Mouse (Mus musculus): Measurements from ENCODE around the gene Hlcs. TPM values are rescaled to one million over a fixed set of nuclear protein-coding genes. Genes with fewer than 3 reads are reported as not detected.

Hlcs gene
- polyA plus RNA-seq, 1 experiment from 2014 or later, result 10.3 TPM

DNA sequence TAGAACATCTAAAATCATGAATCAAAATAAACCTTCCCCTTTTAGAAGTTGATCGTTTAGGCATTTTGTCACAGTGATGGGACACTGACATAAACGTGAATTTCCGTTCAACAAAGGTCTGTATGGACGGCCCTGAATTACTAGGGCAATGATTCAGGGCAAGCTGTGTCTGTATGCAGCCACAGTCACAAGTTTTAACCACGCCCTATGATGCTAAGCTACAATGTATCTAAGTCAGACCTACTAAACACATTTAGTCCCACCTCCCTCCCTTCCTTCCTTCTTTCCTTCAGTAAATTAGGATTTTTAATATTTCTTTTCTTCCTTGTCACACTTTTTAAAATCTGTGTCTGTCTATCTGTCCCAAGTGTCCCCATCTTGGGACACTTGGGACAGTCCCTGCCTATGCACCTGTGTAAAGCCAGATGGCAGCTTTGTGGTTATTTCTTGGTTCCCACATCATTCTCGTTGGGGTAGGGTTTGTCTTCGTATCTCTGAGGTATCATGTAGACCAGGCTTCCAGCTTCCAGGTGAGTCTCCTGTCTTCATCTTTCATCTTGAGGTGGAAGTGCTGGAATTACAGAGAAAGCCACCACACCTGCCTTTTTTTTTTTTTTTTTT, 137.9 kb downstream of the Hlcs start:
- H3K9ac ChIP-seq, result no peak overlapping the region
- no peak overlapping the region for H3K4me3 ChIP-seq
- WGBS, result 86% methylated on average over 7 of the region's 7 CpGs
- no peak overlapping the region for H3K4me2 ChIP-seq (replicated peaks)
- peaks cover 22% of the 10 kb centered on the region for H3K4me1 ChIP-seq
- no peaks in the 10 kb centered on the region for H3K9me3 ChIP-seq
- H3K36me3 ChIP-seq, result no peaks in the 10 kb centered on the region
- H3K27ac ChIP-seq, result no peak overlapping the region
- ATAC-seq (ENCODE audit: low FRiP score, low read depth), result no peak
- peaks cover 25% of the 10 kb centered on the region for H3K27me3 ChIP-seq (replicated peaks)

DNA sequence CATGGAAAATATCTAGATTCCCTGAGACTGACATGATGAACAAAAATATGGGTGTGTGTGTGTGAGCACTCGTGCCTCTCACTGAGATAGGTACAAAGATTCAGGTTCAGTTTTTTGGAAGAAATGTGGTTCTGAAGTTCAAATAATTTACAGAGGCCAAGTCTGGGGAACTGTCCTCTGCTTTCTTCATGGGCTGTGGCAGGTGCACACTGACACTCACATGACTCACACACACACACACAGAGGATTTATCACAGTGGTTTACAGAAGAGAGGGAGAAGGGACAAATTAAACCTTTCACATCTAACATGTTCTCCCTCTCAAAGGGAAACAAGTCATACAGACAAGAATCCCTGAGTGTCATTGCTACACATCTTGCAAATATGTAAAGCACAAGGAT, 140.0 kb downstream of the Hlcs start:
- no peak for ATAC-seq (ENCODE audit: low FRiP score, low read depth)
- H3K27ac ChIP-seq, result no peak overlapping the region
- H3K4me2 ChIP-seq (replicated peaks), result no peak overlapping the region
- H3K9me3 ChIP-seq, result no peaks in the 10 kb centered on the region
- H3K36me3 ChIP-seq, result no peaks in the 10 kb centered on the region
- peaks cover 14% of the 10 kb centered on the region for H3K27me3 ChIP-seq (replicated peaks)
- no peak overlapping the region for H3K9ac ChIP-seq
- WGBS, result 93% methylated on average over 1 of the region's 1 CpGs
- H3K4me3 ChIP-seq, result no peak overlapping the region
- H3K4me1 ChIP-seq, result 0 out of 2 replicates have a peak, but pooled peaks cover 5% of the 10 kb centered on the region

GRCm38 (mm10) chr16:94170218-94170617, 143.2 kb downstream of the Hlcs start:
- H3K27me3 ChIP-seq (replicated peaks), result no peaks in the 10 kb centered on the region
- 54% methylated on average over 4 of the region's 4 CpGs for whole genome bisulfite sequencing
- no peak overlapping the region for H3K4me2 ChIP-seq (replicated peaks)

GRCm38 (mm10) chr16:94168655-94169545, 144.5 kb downstream of the Hlcs start:
- Histone ChIP-seq H3K27me3 (replicated peaks) (no peaks in the 10 kb centered on the region), H3K36me3 (no peaks in the 10 kb centered on the region), H3K4me1 (peaks cover 10% of the 10 kb centered on the region), H3K4me2 (replicated peaks) (no peak overlapping the region), H3K27ac (no peak overlapping the region), H3K4me3 (no peak overlapping the region), H3K9ac (no peak overlapping the region), H3K9me3 (no peaks in the 10 kb centered on the region)
- ATAC-seq (ENCODE audit: low FRiP score, low read depth), result no peak
- 90% methylated on average over 16 of the region's 16 CpGs for WGBS

More at GRCm38 (mm10) chr16:94170218-94170617, 143.2 kb downstream of the Hlcs start:
- Histone ChIP-seq H3K9ac (no peak overlapping the region), H3K4me3 (no peak overlapping the region), H3K9me3 (no peaks in the 10 kb centered on the region), H3K27ac (no peak overlapping the region), H3K36me3 (no peaks in the 10 kb centered on the region), H3K4me1 (no peaks in the 10 kb centered on the region)
- no peak for ATAC-seq (ENCODE audit: low FRiP score, low read depth)

- H3K9ac ChIP-seq, result no peak overlapping the region
- ATAC-seq (ENCODE audit: low FRiP score, low read depth), result no peak
- no peaks in the 10 kb centered on the region for H3K27me3 ChIP-seq (replicated peaks)
- no peak overlapping the region for H3K4me3 ChIP-seq
- H3K36me3 ChIP-seq, result no peaks in the 10 kb centered on the region
- no peaks in the 10 kb centered on the region for H3K9me3 ChIP-seq
- H3K4me1 ChIP-seq, result peaks cover 10% of the 10 kb centered on the region
- 48% methylated on average over 5 of the region's 5 CpGs for WGBS
- H3K27ac ChIP-seq, result no peak overlapping the region
- no peak overlapping the region for H3K4me2 ChIP-seq (replicated peaks)
Measured at GRCm38 (mm10) chr16:94164978-94165377, 148.4 kb downstream of the Hlcs start.

DNA sequence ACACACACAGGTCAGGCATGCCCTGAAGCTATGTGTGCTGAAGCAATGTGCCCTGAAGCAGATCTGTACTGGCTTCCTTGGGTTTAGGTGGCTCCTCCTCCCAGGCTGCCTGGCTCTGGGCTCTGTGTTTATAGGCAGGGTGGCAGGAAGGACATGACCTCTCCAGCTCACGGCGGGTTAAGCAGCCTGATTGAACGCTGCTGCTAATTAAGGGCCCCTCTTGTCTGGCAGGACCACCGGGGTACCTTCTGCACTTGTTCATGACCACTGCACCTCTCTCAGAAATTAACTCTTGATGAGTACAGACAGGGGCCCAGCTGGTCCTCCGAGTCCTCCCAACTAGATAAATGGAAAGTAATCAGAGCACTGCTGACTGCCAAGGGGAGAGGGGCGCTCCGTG, 149.1 kb downstream of the Hlcs start:
- no peaks in the 10 kb centered on the region for H3K36me3 ChIP-seq
- 13% methylated on average over 7 of the region's 7 CpGs for WGBS

GRCm38 (mm10) chr16:94163051-94163450, 150.3 kb downstream of the Hlcs start:
- Histone ChIP-seq H3K4me2 (replicated peaks) (no peak overlapping the region), H3K9me3 (no peaks in the 10 kb centered on the region), H3K36me3 (no peaks in the 10 kb centered on the region), H3K9ac (no peak overlapping the region), H3K27me3 (replicated peaks) (no peaks in the 10 kb centered on the region), H3K27ac (no peak overlapping the region), H3K4me3 (no peak overlapping the region), H3K4me1 (peaks cover 10% of the 10 kb centered on the region)
- WGBS, result 82% methylated on average over 11 of the region's 11 CpGs
- no peak for ATAC-seq (ENCODE audit: low FRiP score, low read depth)

More for the DNA sequence above, 149.1 kb downstream of the Hlcs start:
- Histone ChIP-seq H3K9ac (no peak overlapping the region), H3K27me3 (replicated peaks) (no peaks in the 10 kb centered on the region), H3K4me2 (replicated peaks) (no peak overlapping the region), H3K9me3 (no peaks in the 10 kb centered on the region), H3K4me1 (peaks cover 10% of the 10 kb centered on the region), H3K27ac (no peak overlapping the region), H3K4me3 (no peak overlapping the region)
- ATAC-seq (ENCODE audit: low FRiP score, low read depth), result peak; percentile 25; the same call in 1 of the 2 replicates

GRCm38 (mm10) chr16:94162000-94162399, 151.4 kb downstream of the Hlcs start:
- Histone ChIP-seq H3K4me3 (no peak overlapping the region), H3K4me1 (peaks cover 10% of the 10 kb centered on the region), H3K27me3 (replicated peaks) (no peaks in the 10 kb centered on the region), H3K9ac (no peak overlapping the region), H3K27ac (no peak overlapping the region), H3K36me3 (no peaks in the 10 kb centered on the region), H3K9me3 (no peaks in the 10 kb centered on the region), H3K4me2 (replicated peaks) (no peak overlapping the region)
- WGBS, result 40% methylated on average over 6 of the region's 6 CpGs
- no peak for ATAC-seq (ENCODE audit: low FRiP score, low read depth)

- no peak overlapping the region for H3K9ac ChIP-seq
- no peak for ATAC-seq (ENCODE audit: low FRiP score, low read depth)
- H3K4me1 ChIP-seq, result peaks cover 18% of the 10 kb centered on the region
- H3K36me3 ChIP-seq, result no peaks in the 10 kb centered on the region
- H3K27ac ChIP-seq, result no peak overlapping the region
- H3K27me3 ChIP-seq (replicated peaks), result 0 out of 2 replicates have a peak, but pooled peaks cover 1% of the 10 kb centered on the region
- no peak overlapping the region for H3K4me3 ChIP-seq
- WGBS, result 68% methylated on average over 8 of the region's 8 CpGs
- no peak overlapping the region for H3K4me2 ChIP-seq (replicated peaks)
- no peaks in the 10 kb centered on the region for H3K9me3 ChIP-seq
Measured at GRCm38 (mm10) chr16:94157819-94158218, 155.6 kb downstream of the Hlcs start.

DNA sequence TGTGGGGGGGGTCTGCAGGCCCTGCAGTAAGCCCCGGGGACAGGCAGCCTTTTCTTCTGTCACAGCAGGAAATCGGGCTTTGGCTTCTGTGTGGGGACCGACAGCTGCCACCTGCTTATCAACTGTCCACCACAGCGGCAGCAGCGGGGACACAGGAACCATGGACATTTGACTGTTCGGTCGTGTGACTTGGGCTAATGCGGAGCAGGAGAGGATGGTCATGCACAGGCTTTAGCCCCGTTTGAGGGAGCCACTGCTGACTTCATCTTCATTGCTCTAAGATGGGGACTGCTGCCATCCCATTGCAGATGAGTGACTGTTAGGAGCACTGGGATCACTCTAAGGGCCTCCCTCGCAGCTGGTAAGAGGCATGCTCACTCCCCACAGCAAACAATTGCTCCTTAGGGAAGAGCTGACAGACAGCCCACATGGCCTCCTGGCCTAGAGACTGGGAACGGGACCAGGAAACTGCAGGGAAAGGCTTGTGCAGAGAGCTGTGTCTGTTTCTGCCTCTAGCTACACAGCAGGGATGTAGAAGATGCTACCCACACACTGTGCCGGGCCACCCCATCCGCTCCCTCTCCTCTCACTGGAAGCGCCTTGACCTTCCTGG, 158.2 kb downstream of the Hlcs start:
- Histone ChIP-seq H3K9ac (no peak overlapping the region; the same call in 1 of the 2 replicates), H3K36me3 (no peaks in the 10 kb centered on the region), H3K27me3 (replicated peaks) (peaks cover 4% of the 10 kb centered on the region; the same call in 1 of the 2 replicates), H3K9me3 (no peaks in the 10 kb centered on the region), H3K4me3 (no peak overlapping the region), H3K4me1 (peaks cover 25% of the 10 kb centered on the region), H3K27ac (no peak overlapping the region), H3K4me2 (replicated peaks) (0 out of 2 replicates have a peak overlapping the region, but pooled peaks have one; percentile 3)
- WGBS, result 22% methylated on average over 14 of the region's 14 CpGs
- ATAC-seq (ENCODE audit: low FRiP score, low read depth), result peak; percentile 39; the same call in 1 of the 2 replicates

DNA sequence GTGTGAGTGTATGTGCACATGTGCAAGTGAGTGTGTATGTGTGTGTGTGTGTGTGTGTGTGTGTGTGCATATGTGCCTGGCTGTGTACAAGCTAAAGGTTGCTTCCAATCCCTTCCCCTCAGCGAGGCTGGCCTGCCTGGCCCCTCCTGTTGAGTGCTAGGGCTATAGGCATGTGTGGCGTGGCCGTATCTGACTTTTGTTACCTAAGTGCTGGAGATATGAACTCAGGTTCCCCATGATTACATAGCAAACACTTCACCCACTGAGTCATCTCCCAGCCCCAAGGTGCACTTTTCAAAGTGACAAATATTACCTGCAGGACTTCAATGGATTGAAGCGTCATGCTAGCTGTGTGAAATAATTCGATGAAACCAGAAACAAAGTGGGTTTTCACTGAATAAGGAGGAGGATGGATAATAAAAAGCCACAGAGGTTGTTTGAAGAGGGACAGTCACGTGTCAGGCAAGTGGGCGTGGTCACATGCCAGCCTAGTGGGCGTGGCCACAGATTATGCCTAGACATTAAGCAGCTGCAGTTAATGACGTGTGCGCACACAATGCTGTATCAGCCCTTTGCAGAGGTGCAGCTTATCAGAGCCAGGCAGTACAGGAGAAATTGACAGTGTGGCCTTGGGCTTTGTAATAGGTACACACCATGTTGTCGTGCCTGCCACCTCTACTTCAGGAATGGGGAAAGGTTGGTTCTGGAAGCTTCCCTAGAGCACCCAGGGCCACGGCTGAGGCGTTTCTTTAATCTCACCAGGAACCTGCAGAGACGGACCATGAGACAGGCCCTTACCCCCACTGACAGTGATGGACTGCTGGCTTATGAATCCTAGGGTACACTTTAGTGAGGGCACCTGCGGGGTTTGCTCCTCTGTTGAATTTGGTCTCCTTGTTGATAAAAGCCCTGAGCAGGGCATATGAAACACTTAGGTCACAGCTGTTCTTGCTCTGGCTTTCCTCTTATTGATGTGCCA, 163.0 kb downstream of the Hlcs start:
- no peak for ATAC-seq (ENCODE audit: low FRiP score, low read depth)
- H3K27me3 ChIP-seq (replicated peaks), result peaks cover 17% of the 10 kb centered on the region
- 73% methylated on average over 15 of the region's 15 CpGs for WGBS

More for the DNA sequence above, 163.0 kb downstream of the Hlcs start:
- H3K9ac ChIP-seq, result no peak overlapping the region
- H3K9me3 ChIP-seq, result no peaks in the 10 kb centered on the region
- H3K4me2 ChIP-seq (replicated peaks), result no peak overlapping the region
- H3K4me1 ChIP-seq, result peaks cover 25% of the 10 kb centered on the region
- H3K4me3 ChIP-seq, result no peak overlapping the region
- no peak overlapping the region for H3K27ac ChIP-seq
- H3K36me3 ChIP-seq, result no peaks in the 10 kb centered on the region

All from neural tube, embryonic 12.5 days (tissue).